Mouse (Mus musculus): ENCODE measurements around the gene Taf1d. TPM values are rescaled to one million over a fixed set of nuclear protein-coding genes. Genes with fewer than 3 reads are reported as not detected.
A peak's percentile ranks its signal among the peaks of the same experiment; 100 is the strongest.

The Taf1d gene
- total and polyA plus RNA-seq, 3 experiments, result 298 to 860 (median 548) TPM

- no peak for DNase-seq (ENCODE audit: low read depth, low spot score)
- H3K9ac ChIP-seq (ENCODE audit: control insufficient read depth, low read depth, low read length, poor library complexity, severe bottlenecking), result no peak overlapping the region
- TF ChIP-seq CHD1 (IDR thresholded peaks at IDR 0.05; ENCODE audit: low read depth, low read length), result no peak
- no peak for TF ChIP-seq EP300 (IDR thresholded peaks at IDR 0.05; ENCODE audit: low read depth in 1 of 2, low read length in 2 of 2)
- no peak for TF ChIP-seq BHLHE40 (IDR thresholded peaks at IDR 0.05; ENCODE audit: borderline replicate concordance, low read depth, low read length)
- 0 out of 2 replicates have a peak, but pooled peaks have one; percentile 23 for TF ChIP-seq ZMIZ1 (IDR thresholded peaks at IDR 0.05; ENCODE audit: low read depth, low read length)
- TF ChIP-seq ETS1 (IDR thresholded peaks at IDR 0.05; ENCODE audit: low read depth, low read length), result no peak
- TF ChIP-seq GABPA (IDR thresholded peaks at IDR 0.05; ENCODE audit: low read depth, low read length), result no peak
- peaks cover 25% of the 10 kb centered on the region for H3K79me2 ChIP-seq (ENCODE audit: control insufficient read depth, insufficient read depth, low read length, poor library complexity)
- peaks cover 7 to 9% of the 10 kb centered on the region in 2 experiments; a peak in 3 of 4 replicates for H3K4me1 ChIP-seq (ENCODE audit: control insufficient read depth in 1 of 2, insufficient read depth in 2 of 2, low read length in 2 of 2)
- no peaks in the 10 kb centered on the region for H3K9me3 ChIP-seq (replicated peaks; ENCODE audit: insufficient read depth, low read length)
- peaks cover 19 to 78% of the 10 kb centered on the region in 2 experiments for H3K36me3 ChIP-seq (ENCODE audit: control insufficient read depth in 1 of 2, insufficient read depth in 2 of 2, low read length in 2 of 2)
- H3K27me3 ChIP-seq (ENCODE audit: control insufficient read depth in 1 of 2, insufficient read depth in 2 of 2, low read length in 2 of 2), result no peaks in the 10 kb centered on the region
- no peak overlapping the region for H3K4me3 ChIP-seq (ENCODE audit: control insufficient read depth in 1 of 2, insufficient read depth in 1 of 2, low read depth in 2 of 2, low read length in 2 of 2)
- H3K27ac ChIP-seq (ENCODE audit: control insufficient read depth, low read depth, low read length), result no peak overlapping the region
Observed at GRCm38 (mm10) chr9:15273981-15274380, 32.0 kb upstream of the Taf1d start.

- Histone ChIP-seq H3K4me3 (ENCODE audit: control insufficient read depth in 1 of 2, insufficient read depth in 1 of 2, low read depth in 2 of 2, low read length in 2 of 2) (no peak overlapping the region), H3K4me1 (ENCODE audit: control insufficient read depth in 1 of 2, insufficient read depth in 2 of 2, low read length in 2 of 2) (peaks cover 10 to 20% of the 10 kb centered on the region in 2 experiments), H3K27ac (ENCODE audit: control insufficient read depth, low read depth, low read length) (no peak overlapping the region), H3K9ac (ENCODE audit: control insufficient read depth, low read depth, low read length, poor library complexity, severe bottlenecking) (no peak overlapping the region), H3K9me3 (replicated peaks; ENCODE audit: insufficient read depth, low read length) (no peaks in the 10 kb centered on the region), H3K79me2 (ENCODE audit: control insufficient read depth, insufficient read depth, low read length, poor library complexity) (peaks cover 32% of the 10 kb centered on the region), H3K27me3 (ENCODE audit: control insufficient read depth in 1 of 2, insufficient read depth in 2 of 2, low read length in 2 of 2) (no peaks in the 10 kb centered on the region), H3K36me3 (ENCODE audit: control insufficient read depth in 1 of 2, insufficient read depth in 2 of 2, low read length in 2 of 2) (peaks cover 23 to 53% of the 10 kb centered on the region in 2 experiments)
- no peak for DNase-seq (ENCODE audit: low read depth, low spot score)
- no peak for TF ChIP-seq MAX (IDR thresholded peaks at IDR 0.05; ENCODE audit: low read length)
Observed at GRCm38 (mm10) chr9:15276855-15277254, 29.2 kb upstream of the Taf1d start.

- H3K9ac ChIP-seq (ENCODE audit: control insufficient read depth, low read depth, low read length, poor library complexity, severe bottlenecking), result peak overlapping the region; percentile 41
- peaks cover 23 to 39% of the 10 kb centered on the region in 2 experiments for H3K36me3 ChIP-seq (ENCODE audit: control insufficient read depth in 1 of 2, insufficient read depth in 2 of 2, low read length in 2 of 2)
- peaks cover 10 to 25% of the 10 kb centered on the region in 2 experiments for H3K4me1 ChIP-seq (ENCODE audit: control insufficient read depth in 1 of 2, insufficient read depth in 2 of 2, low read length in 2 of 2)
- H3K27me3 ChIP-seq (ENCODE audit: control insufficient read depth in 1 of 2, insufficient read depth in 2 of 2, low read length in 2 of 2), result no peaks in the 10 kb centered on the region
- H3K9me3 ChIP-seq (replicated peaks; ENCODE audit: insufficient read depth, low read length), result no peaks in the 10 kb centered on the region
- DNase-seq (ENCODE audit: low read depth, low spot score), result peak; percentile 79
- no peak overlapping the region for H3K27ac ChIP-seq (ENCODE audit: control insufficient read depth, low read depth, low read length)
- peak; percentile 68; the same call in 1 of the 2 replicates for TF ChIP-seq MXI1 (IDR thresholded peaks at IDR 0.05; ENCODE audit: low read depth, low read length)
- TF ChIP-seq MYB (IDR thresholded peaks at IDR 0.05; ENCODE audit: low read depth, low read length), result no peak
- peak; percentile 28 to 43; a peak in 2 of 4 replicates for TF ChIP-seq EP300 (IDR thresholded peaks at IDR 0.05; ENCODE audit: low read depth in 1 of 2, low read length in 2 of 2)
- 0 out of 2 replicates have a peak, but pooled peaks have one; percentile 19 for TF ChIP-seq MAX (IDR thresholded peaks at IDR 0.05; ENCODE audit: low read length)
- 0 out of 2 replicates have a peak, but pooled peaks have one; percentile 39 for TF ChIP-seq POLR2AphosphoS2 (IDR thresholded peaks at IDR 0.05; ENCODE audit: low read length)
- peak; percentile 57; the same call in 1 of the 2 replicates for TF ChIP-seq GATA1 (IDR thresholded peaks at IDR 0.05; ENCODE audit: low read depth, low read length)
- no peak for TF ChIP-seq CHD2 (IDR thresholded peaks at IDR 0.05; ENCODE audit: low read length)
- TF ChIP-seq TCF12 (IDR thresholded peaks at IDR 0.05; ENCODE audit: low read depth, low read length), result peak; percentile 40; the same call in 1 of the 2 replicates
- peak in 1 of 2 experiments; percentile 35; a peak in 2 of 4 replicates for TF ChIP-seq POLR2A (IDR thresholded peaks at IDR 0.05; ENCODE audit: control insufficient read depth in 1 of 2, insufficient read depth in 1 of 2, low read depth in 1 of 2, low read length in 2 of 2, poor library complexity in 1 of 2)
- peaks cover 32% of the 10 kb centered on the region for H3K79me2 ChIP-seq (ENCODE audit: control insufficient read depth, insufficient read depth, low read length, poor library complexity)
- peak overlapping the region; percentile 15 to 60; a peak in 3 of 4 replicates for H3K4me3 ChIP-seq (ENCODE audit: control insufficient read depth in 1 of 2, insufficient read depth in 1 of 2, low read depth in 2 of 2, low read length in 2 of 2)
Observed at GRCm38 (mm10) chr9:15278343-15278742, 27.7 kb upstream of the Taf1d start.

Data from MEL (cell line).